Mouse (Mus musculus): ENCODE measurements around the gene A930017K11Rik.

DNA sequence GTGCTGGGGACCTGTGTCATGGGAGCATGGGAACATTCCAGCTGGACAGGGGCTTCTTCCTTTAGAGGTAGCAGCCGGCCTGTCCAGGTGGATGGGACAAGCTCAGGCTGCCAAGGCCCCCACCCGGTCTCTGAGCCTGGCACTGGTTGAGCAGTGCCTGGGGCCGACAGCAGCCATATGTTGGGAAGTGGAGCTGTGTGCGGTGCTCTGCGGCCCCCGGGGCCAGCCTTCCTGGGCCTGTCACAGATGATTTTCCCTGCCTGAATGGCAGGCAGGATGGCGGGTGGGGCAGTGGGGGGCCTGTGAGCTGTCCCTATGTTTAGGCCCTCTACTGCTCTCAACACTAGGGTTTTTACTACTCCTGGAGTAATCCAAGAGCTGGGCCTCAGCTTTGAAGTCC, 3.8 kb upstream of the A930017K11Rik start:
- TF ChIP-seq CTCF (IDR thresholded peaks at IDR 0.05; ENCODE audit: control insufficient read depth, insufficient read depth, low read length) (no peak), POLR2A (IDR thresholded peaks at IDR 0.05; ENCODE audit: borderline replicate concordance, control insufficient read depth, low read depth, low read length) (no peak)
